Mouse (Mus musculus): ENCODE measurements at regions not wholly inside any gene's neighbourhood (a gene's known extent, or its start where the extent isn't known, plus 50 kb on each side); places are given as distances from the start of the nearest gene placed in this dataset.

DNA sequence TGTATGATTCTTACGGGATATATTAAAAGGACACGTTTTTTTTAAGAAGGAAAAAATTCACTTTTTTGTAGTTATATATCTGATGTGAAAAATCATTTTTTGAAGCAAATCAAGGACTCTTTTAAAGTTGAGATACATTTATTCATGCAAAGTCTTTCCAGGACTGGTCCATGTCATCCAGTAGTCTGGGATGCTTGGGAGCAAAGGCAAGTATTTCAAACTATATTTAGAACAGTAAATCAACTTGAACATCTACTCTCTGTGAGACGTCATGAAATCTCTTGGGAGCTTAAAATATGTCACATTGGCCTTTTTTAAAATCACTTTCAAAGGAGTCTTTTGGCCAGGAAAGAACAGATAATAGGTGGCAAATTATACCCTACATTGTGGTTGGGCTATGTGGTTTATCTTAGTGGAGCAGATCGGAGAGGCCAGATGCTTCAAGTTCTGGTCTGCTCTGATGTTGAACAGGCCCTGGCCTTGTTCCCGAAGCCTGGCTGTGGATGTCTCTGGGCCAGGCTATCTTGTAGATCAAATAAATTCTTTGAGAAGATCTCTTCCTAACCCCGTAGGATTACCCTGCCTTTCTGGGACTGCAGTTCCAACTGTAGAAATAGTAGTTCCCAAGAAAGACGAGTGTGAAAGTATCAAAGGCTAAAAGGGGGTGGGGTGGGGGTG lies 936.8 kb upstream of the Lcorl start:
- no peak for DNase-seq (ENCODE audit: low spot score in 2 of 2)

DNA sequence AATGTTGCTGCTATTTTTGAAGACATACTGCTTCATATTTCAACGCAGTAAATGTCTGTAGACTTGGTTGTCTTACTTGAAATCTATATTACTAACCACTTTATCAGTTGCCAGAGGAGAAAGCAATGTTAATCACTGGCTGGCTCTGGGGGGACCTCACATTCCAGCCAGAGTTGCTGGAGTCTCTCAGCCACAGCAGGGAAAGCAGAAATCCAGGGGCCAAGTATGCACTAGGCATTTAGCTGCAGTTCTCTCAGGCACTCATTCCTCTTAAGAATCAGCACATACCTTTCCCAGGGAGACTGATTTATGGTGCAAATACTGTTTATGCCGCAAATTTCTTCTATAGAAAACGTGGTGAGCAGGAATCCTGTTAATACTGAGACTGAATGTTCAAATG lies 933.6 kb upstream of the Lcorl start:
- no peak for DNase-seq (ENCODE audit: low spot score in 2 of 2)

DNA sequence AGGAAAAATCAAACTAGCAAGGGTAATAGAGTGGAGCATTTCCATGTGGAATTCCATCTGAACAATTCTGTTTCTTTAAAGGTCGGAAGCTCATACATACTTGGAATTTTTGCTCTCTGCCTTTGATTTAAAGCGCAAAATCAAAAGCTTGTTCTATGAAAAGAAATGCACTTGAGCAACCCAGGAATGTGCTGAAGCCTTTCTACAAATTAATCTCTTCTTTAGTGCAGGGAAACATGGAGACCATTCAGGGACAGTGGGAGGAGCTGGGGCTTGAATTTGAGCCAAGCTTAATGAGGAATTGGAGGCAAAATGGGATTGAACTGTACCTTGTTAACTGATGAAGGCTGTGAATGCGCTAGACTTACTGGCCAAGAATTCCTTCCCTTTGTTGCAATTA lies 933.1 kb upstream of the Lcorl start:
- DNase-seq (ENCODE audit: low spot score in 2 of 2) = no peak

GRCm38 (mm10) chr5:46787079-46787478 lies 929.7 kb upstream of the Lcorl start:
- DNase-seq (ENCODE audit: low spot score in 2 of 2) = no peak

- no peak for DNase-seq (ENCODE audit: low spot score in 2 of 2)
Measured at GRCm38 (mm10) chr5:46756094-46756493, 898.7 kb upstream of the Lcorl start.

GRCm38 (mm10) chr5:46740034-46740582 lies 882.7 kb upstream of the Lcorl start:
- DNase-seq (ENCODE audit: low spot score in 2 of 2) = no peak

DNA sequence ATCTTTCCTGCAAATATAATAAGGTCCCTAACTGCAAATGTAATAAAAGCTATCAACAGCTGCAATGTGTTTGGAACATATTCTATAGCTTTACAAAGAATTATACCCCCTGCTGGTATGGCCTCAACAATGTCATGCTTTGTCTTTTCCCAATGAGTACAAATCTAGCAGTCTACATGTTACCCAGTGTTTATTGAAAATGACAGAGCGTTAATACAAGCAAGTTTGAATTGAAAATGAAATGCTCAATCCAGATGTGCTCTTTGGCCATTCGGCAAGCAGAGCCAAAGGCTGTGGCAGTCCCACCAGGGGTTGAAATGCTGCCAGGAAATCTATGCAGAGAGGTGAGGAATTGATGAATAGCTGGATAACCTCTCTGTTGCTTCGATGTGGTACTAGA lies 875.1 kb upstream of the Lcorl start:
- DNase-seq (ENCODE audit: low spot score in 2 of 2) = no peak

DNA sequence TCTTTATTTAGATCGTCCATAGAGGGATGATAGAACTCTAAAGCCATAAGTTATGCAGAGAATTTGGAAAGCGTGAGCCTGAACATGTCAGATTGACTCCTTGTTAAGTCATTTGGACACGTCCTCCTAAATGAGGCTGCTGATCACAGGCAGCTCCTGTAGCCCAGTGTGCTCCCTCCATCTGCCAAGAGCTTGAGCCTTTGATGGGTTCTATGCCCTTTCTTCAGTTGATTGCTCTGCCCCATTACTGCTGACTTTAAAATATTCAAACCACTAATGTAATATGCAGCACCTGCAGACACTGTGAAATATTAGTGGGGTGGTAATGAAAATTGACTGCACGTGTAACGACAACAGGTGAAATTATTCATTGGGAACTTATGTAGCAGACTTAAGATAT lies 874.6 kb upstream of the Lcorl start:
- DNase-seq (ENCODE audit: low spot score in 2 of 2) = no peak

DNA sequence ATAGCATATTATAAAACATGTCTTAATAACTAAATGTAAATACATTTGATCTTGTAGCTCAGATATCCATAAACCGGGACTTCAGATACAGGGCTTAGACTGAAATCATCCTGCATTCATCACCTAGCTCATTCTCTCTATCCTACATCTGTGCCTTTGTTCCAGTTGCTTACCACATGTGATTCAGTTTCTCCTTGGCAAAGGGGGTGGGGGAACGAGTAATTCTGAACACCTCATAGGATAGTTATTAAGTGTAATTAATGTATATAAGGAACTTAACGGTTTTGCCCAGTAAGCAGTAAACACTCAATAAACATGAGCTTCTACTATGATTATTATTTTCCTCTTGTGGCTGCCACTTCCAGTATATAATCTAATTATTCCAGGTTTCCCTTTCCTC lies 873.9 kb upstream of the Lcorl start:
- no peak for DNase-seq (ENCODE audit: low spot score in 2 of 2)

GRCm38 (mm10) chr5:46709596-46709995 lies 852.2 kb upstream of the Lcorl start:
- DNase-seq (ENCODE audit: low spot score in 2 of 2) = no peak

DNA sequence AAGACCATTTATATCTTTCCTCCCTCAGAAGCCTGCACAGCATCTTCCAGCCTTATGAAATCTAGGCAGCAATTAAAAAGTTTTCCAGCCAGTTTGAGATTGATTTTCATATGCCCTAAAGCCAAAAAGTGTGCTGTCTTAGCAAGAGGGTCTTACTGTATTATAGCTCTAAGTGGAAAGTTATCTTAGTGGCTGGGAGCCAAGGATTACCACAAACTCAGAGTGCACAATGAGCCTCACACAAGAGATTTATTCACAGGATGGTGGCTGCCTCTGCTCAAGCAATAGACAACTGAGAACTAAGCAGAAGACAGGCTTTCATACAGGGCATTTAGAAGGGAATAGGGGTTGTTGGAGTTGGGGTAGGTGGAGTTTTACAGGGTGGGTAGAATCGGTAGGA lies 850.4 kb upstream of the Lcorl start:
- no peak for DNase-seq (ENCODE audit: low spot score in 2 of 2)

DNA sequence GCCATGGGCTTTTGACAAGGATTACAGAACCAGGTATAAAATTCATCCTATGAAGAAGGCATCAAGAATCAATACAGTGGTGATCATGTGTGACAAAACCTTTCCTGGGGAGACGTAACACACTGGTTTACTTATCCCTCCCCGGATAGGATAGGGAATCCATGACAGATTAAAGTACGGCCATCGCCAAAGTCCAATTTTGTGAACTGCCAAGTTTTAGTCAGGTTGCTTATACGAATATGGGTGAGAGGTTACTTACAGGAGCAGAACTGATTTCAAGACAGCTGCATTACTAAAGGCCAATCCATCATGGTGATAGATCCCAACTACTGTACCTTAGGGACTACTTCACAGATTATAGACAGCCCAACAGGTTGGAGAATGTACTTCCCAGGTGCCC lies 849.6 kb upstream of the Lcorl start:
- no peak for DNase-seq (ENCODE audit: low spot score in 2 of 2)

DNA sequence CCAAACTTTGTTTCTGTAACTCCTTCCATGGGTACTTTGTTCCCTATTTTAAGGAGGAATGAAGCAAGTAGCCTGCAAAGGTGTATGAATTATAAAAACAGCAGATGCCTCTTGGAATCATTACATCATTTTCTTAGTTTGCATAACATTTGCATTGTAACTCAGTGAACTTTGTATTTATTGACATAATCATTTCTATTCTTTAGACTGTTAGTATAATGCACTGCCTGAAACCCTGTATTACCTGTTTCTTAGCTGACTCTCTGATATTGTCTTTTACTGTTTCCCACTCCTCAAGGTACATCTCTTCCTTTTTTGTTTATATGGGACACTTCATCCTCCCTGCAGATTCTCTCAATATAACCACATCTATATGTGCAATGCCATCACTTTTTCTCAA lies 820.6 kb upstream of the Lcorl start:
- no peak for DNase-seq (ENCODE audit: low spot score in 2 of 2)

- no peak for DNase-seq (ENCODE audit: low spot score in 2 of 2)
Measured at GRCm38 (mm10) chr5:46674810-46675502, 817.5 kb upstream of the Lcorl start.

GRCm38 (mm10) chr5:46673413-46673812 lies 816.0 kb upstream of the Lcorl start:
- no peak for DNase-seq (ENCODE audit: low spot score in 2 of 2)

DNA sequence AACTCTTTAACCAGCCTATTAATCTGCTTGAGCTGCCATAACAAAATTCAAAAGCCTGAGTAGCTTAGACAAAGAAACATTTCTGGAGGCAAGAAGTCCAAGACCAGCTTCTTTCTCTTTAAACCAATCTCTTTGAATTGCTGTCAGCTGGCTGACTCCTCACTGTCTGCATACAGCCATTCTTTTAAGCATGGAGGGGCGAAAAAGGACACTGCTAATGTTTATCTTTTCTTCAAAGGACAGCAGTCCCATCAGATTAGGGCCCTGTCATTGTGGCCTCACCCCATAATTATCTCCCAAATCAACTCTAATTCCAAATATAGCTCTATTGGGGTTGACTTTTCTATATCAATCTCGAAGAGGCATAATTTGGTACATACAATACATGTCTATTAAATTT lies 813.1 kb upstream of the Lcorl start:
- no peak for DNase-seq (ENCODE audit: low spot score in 2 of 2)

DNA sequence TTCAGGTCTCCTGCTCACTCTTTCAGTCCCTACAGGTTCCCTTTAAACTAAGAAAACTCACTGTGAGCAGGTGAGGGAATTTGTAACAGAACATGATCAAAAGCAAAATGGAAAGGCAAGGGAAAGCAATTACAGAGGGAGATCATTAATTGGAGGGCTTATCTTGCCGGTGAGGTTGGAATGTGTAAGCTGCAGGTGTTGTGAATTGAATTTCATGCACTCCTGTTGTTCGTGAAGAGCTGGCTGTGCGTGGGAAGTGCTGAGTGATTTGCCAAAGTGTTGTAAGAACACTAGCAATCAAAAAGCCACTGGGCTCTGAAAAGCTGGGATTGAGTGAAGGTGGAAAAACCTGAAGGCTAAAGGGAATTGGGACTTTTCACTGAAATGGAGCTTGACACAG lies 808.8 kb upstream of the Lcorl start:
- DNase-seq (ENCODE audit: low spot score in 2 of 2) = no peak

GRCm38 (mm10) chr5:46657065-46657464 lies 799.6 kb upstream of the Lcorl start:
- DNase-seq (ENCODE audit: low spot score in 2 of 2) = no peak

GRCm38 (mm10) chr5:46654189-46654588 lies 796.8 kb upstream of the Lcorl start:
- no peak for DNase-seq (ENCODE audit: low spot score in 2 of 2)

DNA sequence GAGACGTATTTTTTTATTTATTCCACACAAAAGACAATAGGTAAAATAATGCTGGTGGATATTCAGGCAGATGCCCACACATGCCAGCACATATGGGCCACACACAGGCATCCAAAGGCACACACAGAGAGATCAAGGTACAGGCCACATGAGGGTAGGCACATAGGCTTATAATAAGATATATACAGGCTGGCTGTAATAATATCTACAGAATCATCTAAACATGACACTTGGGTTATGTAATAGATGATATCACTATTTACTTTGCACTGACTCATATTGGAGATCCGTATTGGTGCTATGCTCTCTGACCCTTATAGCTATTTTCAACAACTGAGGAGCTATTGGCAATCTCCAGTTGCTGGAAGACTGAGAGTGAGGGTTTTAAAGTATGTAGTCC lies 785.6 kb upstream of the Lcorl start:
- DNase-seq (ENCODE audit: low spot score in 2 of 2) = no peak

GRCm38 (mm10) chr5:46635116-46635668 lies 777.8 kb upstream of the Lcorl start:
- DNase-seq (ENCODE audit: low spot score in 2 of 2) = no peak
